Comparison of ENCODE assay signal across 18 mouse cellular contexts in genomic region chr7:58627381-58627780, GRCm38 (mm10). TPM values are rescaled to one million over a fixed set of nuclear protein-coding genes. Genes with fewer than 3 reads are reported as not detected.
DNase-seq lines count a peak whose midpoint lies in the region; ATAC-seq and TF ChIP-seq lines count a peak whose summit lies in the region.
"Had no signal": no experiment of that assay in that cellular context is flagged by ENCODE, and none has a peak within 500 bp of the region (broad histone marks: within the 10 kb centered on the region; RNA-seq: fewer than 3 reads in every experiment).

No protein-coding gene starts in this region.

- H3ac ChIP-seq in myocyte (ENCODE audit: control insufficient read depth, insufficient read length) = no peak overlapping the region

- no peaks in the 10 kb centered on the region for H3K9me3 ChIP-seq in lung, postnatal 0 days (ENCODE audit: low read length)
- H3K9me3 ChIP-seq: embryonic facial prominence, embryonic 10.5 days; embryonic facial prominence, embryonic 13.5 days; heart, embryonic 10.5 days; hindbrain, embryonic 12.5 days; hindbrain, embryonic 15.5 days had no signal

- TF ChIP-seq EP300 in lung, postnatal 0 days (IDR thresholded peaks at IDR 0.05) = no peak

- no peak overlapping the region for H3K4me2 ChIP-seq in lung, postnatal 0 days (replicated peaks; ENCODE audit: low read depth, low read length)
- peak overlapping the region; percentile 66 for H3K4me2 ChIP-seq in myocyte (ENCODE audit: low read depth)
- H3K4me2 ChIP-seq: embryonic facial prominence, embryonic 13.5 days; hindbrain, embryonic 12.5 days; hindbrain, embryonic 15.5 days had no signal

- H3K4me3 ChIP-seq in lung, postnatal 0 days (ENCODE audit: low read depth, low read length) = no peak overlapping the region
- no peak overlapping the region for H3K4me3 ChIP-seq in myocyte
- H3K4me3 ChIP-seq: embryonic facial prominence, embryonic 10.5 days; embryonic facial prominence, embryonic 13.5 days; heart, embryonic 10.5 days; hindbrain, embryonic 12.5 days; hindbrain, embryonic 15.5 days had no signal

- H3K27me3 ChIP-seq in lung, postnatal 0 days (replicated peaks; ENCODE audit: insufficient read depth, low read length) = no peaks in the 10 kb centered on the region
- H3K27me3 ChIP-seq in myocyte (ENCODE audit: control insufficient read depth, insufficient read depth, insufficient read length) = no peaks in the 10 kb centered on the region
- H3K27me3 ChIP-seq: CH12.LX; embryonic facial prominence, embryonic 13.5 days; hindbrain, embryonic 12.5 days; hindbrain, embryonic 15.5 days had no signal

- no peaks in the 10 kb centered on the region for H3K79me2 ChIP-seq in myocyte (ENCODE audit: control insufficient read depth, insufficient read depth)

- no peak overlapping the region for H3K27ac ChIP-seq in lung, postnatal 0 days (ENCODE audit: low read length)
- H3K27ac ChIP-seq: embryonic facial prominence, embryonic 10.5 days; heart, embryonic 10.5 days; hindbrain, embryonic 12.5 days; hindbrain, embryonic 15.5 days had no signal

- WGBS in lung, postnatal 0 days = 42% methylated on average over 1 of the region's 1 CpGs

- H3K9ac ChIP-seq in lung, postnatal 0 days (replicated peaks; ENCODE audit: low read depth) = no peak overlapping the region
- H3K9ac ChIP-seq: embryonic facial prominence, embryonic 13.5 days; forebrain, postnatal 0 days; hindbrain, embryonic 12.5 days; hindbrain, embryonic 15.5 days had no signal

- no peaks in the 10 kb centered on the region for H3K36me3 ChIP-seq in lung, postnatal 0 days (ENCODE audit: insufficient read depth, low read length)
- no peaks in the 10 kb centered on the region for H3K36me3 ChIP-seq in myocyte (ENCODE audit: control insufficient read depth, insufficient read depth)
- H3K36me3 ChIP-seq: embryonic facial prominence, embryonic 10.5 days; embryonic facial prominence, embryonic 13.5 days; G1E; heart, embryonic 10.5 days; hindbrain, embryonic 12.5 days; hindbrain, embryonic 15.5 days had no signal

- H3K4me1 ChIP-seq in lung, postnatal 0 days (ENCODE audit: insufficient read depth, low read depth, low read length) = peaks cover 2% of the 10 kb centered on the region
- H3K4me1 ChIP-seq: embryonic facial prominence, embryonic 10.5 days; heart, embryonic 10.5 days; hindbrain, embryonic 12.5 days; hindbrain, embryonic 15.5 days had no signal

- TF ChIP-seq CTCF in lung, postnatal 0 days (IDR thresholded peaks at IDR 0.05) = no peak

- TF ChIP-seq POLR2A in myocyte (IDR thresholded peaks at IDR 0.05; ENCODE audit: insufficient read length, low read depth) = no peak

- no peak for ATAC-seq in lung, postnatal 0 days
- ATAC-seq: forebrain, embryonic 14.5 days; intestine, postnatal 0 days had no signal

- DNase-seq in adrenal gland, adult 2 months = peak; percentile 12
- no peak for DNase-seq in adrenal gland, postnatal 36 days
- DNase-seq in lung, postnatal 0 days (ENCODE audit: low spot score) = peak; percentile 11
- DNase-seq in lung, postnatal 10 days = no peak
- no peak for DNase-seq in layer of hippocampus, adult 8-10 months (ENCODE audit: low spot score in 2 of 2)
- DNase-seq: B cell, adult 2 months; embryo, embryonic 11 days had no signal

TF ChIP-seq in myocyte, 11 proteins besides CTCF, POLR2A, EP300 and RAD21:
- TF ChIP-seq MYOD1 (IDR thresholded peaks at IDR 0.05; ENCODE audit: control insufficient read depth in 1 of 3, insufficient read length in 2 of 3, low read depth in 2 of 3) = no peak
- no peak for TF ChIP-seq TCF12 (IDR thresholded peaks at IDR 0.05; ENCODE audit: insufficient read depth, poor library complexity, severe bottlenecking)
- TF ChIP-seq TCF3 (IDR thresholded peaks at IDR 0.05; ENCODE audit: insufficient read length, low read depth) = no peak
- no peak for TF ChIP-seq POLR2AphosphoS2 (IDR thresholded peaks at IDR 0.05; ENCODE audit: insufficient read length, low read depth)
- TF ChIP-seq USF1 (IDR thresholded peaks at IDR 0.05; ENCODE audit: low read depth) = no peak
- TF ChIP-seq MAX (IDR thresholded peaks at IDR 0.05; ENCODE audit: low read depth) = no peak
- no peak for TF ChIP-seq REST (IDR thresholded peaks at IDR 0.05; ENCODE audit: insufficient read depth, insufficient read length)
- no peak for TF ChIP-seq SRF (IDR thresholded peaks at IDR 0.05; ENCODE audit: control insufficient read depth, insufficient read length, low read depth)
- no peak for TF ChIP-seq CEBPB (IDR thresholded peaks at IDR 0.05; ENCODE audit: insufficient read depth, poor library complexity, severe bottlenecking)
- TF ChIP-seq MYOG (IDR thresholded peaks at IDR 0.05; ENCODE audit: control insufficient read depth in 1 of 3, insufficient read depth in 1 of 3, insufficient read length in 2 of 3, low read depth in 2 of 3) = no peak
- no peak for TF ChIP-seq E2F4 (IDR thresholded peaks at IDR 0.05; ENCODE audit: insufficient read depth)

RNA-seq across cellular contexts. Expression of gene Atp10a, which starts 28.6 kb away (rescaled TPM):
- total RNA-seq in adrenal gland, adult 2 months (2021) = 10 to 100 TPM; 65.4 to 83.7 TPM
- 29.5 and 35.2 TPM in 2 replicates for polyA plus RNA-seq in adrenal gland, adult 2 months (2012; rRNA removed)
- total RNA-seq in adrenal gland, postnatal 36 days (2021) = 100 to 1,000 TPM in 1 of 2 experiments, 10 to 100 TPM in 1; 67.3 to 108 TPM
- 2.0 and 2.5 TPM in 2 replicates for polyA plus RNA-seq in lung, postnatal 0 days (2015; fragmentation: Nextera tagmentation; extraction: Ambion mirVana)
- 3.0 TPM for polyA plus RNA-seq in myocyte (2012; fragmentation: generic; extraction: Trizol)
- total RNA-seq in layer of hippocampus, adult 8-10 months (2022) = 1 to 10 TPM; 7.8 to 8.6 (median 8.2) TPM
- total RNA-seq: CH12.LX, G1E had no signal
- polyA plus RNA-seq: G1E had no signal

Comparison
In these comparisons a context has a peak if more than half of its experiments do, and no peak if none do; other contexts are left out.
1. DNase-seq: peak in adrenal gland, adult 2 months (single experiment) and lung, postnatal 0 days (single experiment); none in adrenal gland, postnatal 36 days (0 of 2), lung, postnatal 10 days (single experiment) and layer of hippocampus, adult 8-10 months (0 of 2).
2. RNA of gene Atp10a, which starts 28.6 kb away (total RNA-seq): 67.3 to 108 TPM in adrenal gland, postnatal 36 days and 65.4 to 83.7 TPM in adrenal gland, adult 2 months; 7.8 to 8.6 TPM in layer of hippocampus, adult 8-10 months; every median in the first group is over 4 times any median in the second.